Mouse (Mus musculus) liver, embryonic 12.5 days (tissue): ENCODE results near the gene Smtnl1. TPM values are rescaled to one million over a fixed set of nuclear protein-coding genes. Genes with fewer than 3 reads are reported as not detected.

ENCODE experiments used
- ATAC-seq: fragments of 200-750 bp; cut with Nextera tagmentation; 2 replicates; pipeline ENCODE4 v1.8.0; 2017; ENCODE audit warnings: moderate number of reproducible peaks, mild to moderate bottlenecking, moderate library complexity
- H3K27ac ChIP-seq: fragments of 300-500 bp; sonication (generic); 2 replicates; pipeline ENCODE4 v1.5.1; 2016; ENCODE audit warnings: mild to moderate bottlenecking
- H3K27me3 ChIP-seq: fragments of 300-500 bp; sonication (generic); replicated peaks from 2 replicates; pipeline ENCODE4 v1.6.1; 2016; ENCODE audit warnings: mild to moderate bottlenecking, moderate library complexity
- H3K36me3 ChIP-seq: fragments of 300-500 bp; sonication (generic); 2 replicates; pipeline ENCODE4 v1.6.1; 2016; ENCODE audit warnings: mild to moderate bottlenecking, moderate library complexity
- H3K4me1 ChIP-seq: fragments of 300-500 bp; sonication (generic); 2 replicates; pipeline ENCODE4 v1.6.1; 2016
- H3K4me2 ChIP-seq: fragments of 300-500 bp; sonication (generic); 2 replicates; pipeline ENCODE4 v1.6.1; 2016; ENCODE audit warnings: mild to moderate bottlenecking, moderate library complexity
- H3K4me3 ChIP-seq: fragments of 300-500 bp; sonication (generic); 2 replicates; pipeline ENCODE4 v1.5.1; 2016; ENCODE audit warnings: mild to moderate bottlenecking, moderate library complexity
- H3K9ac ChIP-seq: fragments of 300-500 bp; sonication (generic); 2 replicates; pipeline ENCODE4 v1.6.1; 2016; ENCODE audit warnings: mild to moderate bottlenecking, moderate library complexity
- H3K9me3 ChIP-seq: fragments of 300-500 bp; sonication (generic); replicated peaks from 2 replicates; pipeline ENCODE4 v1.6.1; 2016; ENCODE audit warnings: mild to moderate bottlenecking, moderate library complexity
- WGBS: fragments of 180-500 bp; shearing (Covaris S2); methylation state at CpG from one replicate; pipeline ENCODE4 v1.1.7; 2016; ENCODE audit not compliant: insufficient replicate concordance; 5-methylcytosine and 5-hydroxymethylcytosine counted together
- polyA plus RNA-seq: library from polyadenylated mRNA; unstranded; fragments of >200 nt; fragmentation: Nextera tagmentation; extraction: Ambion mirVana; gene quantifications from 2 replicates; pipeline ENCODE4 v1.2.1, GENCODE M21; 2016

Gene Smtnl1
- polyA plus RNA-seq, 1 experiment from 2014 or later = 0.29 TPM

DNA sequence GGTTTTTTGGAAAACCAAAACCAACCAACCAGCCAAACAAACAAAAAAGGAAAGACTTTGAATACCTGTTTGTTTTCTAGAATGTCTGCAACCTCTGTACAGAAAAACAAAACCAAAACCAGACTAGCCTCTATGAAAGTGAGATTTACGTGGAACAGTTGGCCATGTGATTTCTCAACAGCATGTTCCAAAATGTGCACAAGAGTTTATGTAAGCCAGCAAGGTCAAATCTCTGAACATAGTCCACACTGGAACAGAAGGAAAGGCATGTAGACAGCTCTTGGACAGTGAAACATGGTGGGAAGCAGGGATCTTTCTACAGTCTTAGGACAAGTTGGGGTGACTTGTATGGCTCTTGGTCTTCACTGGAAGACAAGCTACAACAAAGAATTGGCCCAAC is 60.6 kb downstream of the Smtnl1 start:
- WGBS = 68% methylated on average over 1 of the region's 1 CpGs
- H3K4me3 ChIP-seq = no peak overlapping the region
- no peak overlapping the region for H3K27ac ChIP-seq
- no peaks in the 10 kb centered on the region for H3K36me3 ChIP-seq
- H3K4me2 ChIP-seq = no peak overlapping the region
- H3K4me1 ChIP-seq = peaks cover 2% of the 10 kb centered on the region; the same call in 1 of the 2 replicates
- ATAC-seq = no peak
- no peak overlapping the region for H3K9ac ChIP-seq
- H3K27me3 ChIP-seq = peaks cover 41% of the 10 kb centered on the region; the same call in 1 of the 2 replicates
- H3K9me3 ChIP-seq = no peaks in the 10 kb centered on the region

DNA sequence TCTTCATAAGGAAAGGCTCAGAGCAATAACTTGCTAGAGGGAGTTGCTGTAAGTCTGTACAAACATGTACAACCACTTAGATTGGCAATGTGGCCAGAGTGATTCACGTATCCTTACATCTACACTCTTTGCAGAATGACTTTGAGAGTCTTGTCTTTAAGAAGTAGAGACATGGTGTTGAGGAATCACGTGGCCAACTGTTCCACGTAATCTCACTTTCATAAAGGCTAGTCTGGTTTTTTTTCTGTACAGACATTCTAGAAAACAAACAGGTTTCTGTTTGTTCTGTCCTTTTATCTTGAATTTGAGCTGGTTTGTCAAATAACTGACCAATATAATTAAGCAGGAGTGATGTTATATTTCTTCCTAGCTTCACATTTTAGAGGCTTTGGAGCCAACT is 61.1 kb downstream of the Smtnl1 start:
- no peak overlapping the region for H3K4me3 ChIP-seq
- no peak overlapping the region for H3K9ac ChIP-seq
- no peak overlapping the region for H3K27ac ChIP-seq
- peaks cover 5% of the 10 kb centered on the region; the same call in 1 of the 2 replicates for H3K4me1 ChIP-seq
- no peak for ATAC-seq
- H3K4me2 ChIP-seq = no peak overlapping the region
- H3K9me3 ChIP-seq = no peaks in the 10 kb centered on the region
- WGBS = 67% methylated on average over 3 of the region's 3 CpGs
- no peaks in the 10 kb centered on the region for H3K36me3 ChIP-seq
- H3K27me3 ChIP-seq = peaks cover 37% of the 10 kb centered on the region; the same call in 1 of the 2 replicates

Other genes starting within 250 kb of the Smtnl1 start
- gene Ctnnd1, start 171.9 kb downstream of the Smtnl1 start, polyA plus RNA-seq = 18.6 and 20.5 TPM in 2 replicates
- 0.04 and 0.10 TPM in 2 replicates for gene Btbd18, start 163.6 kb downstream of the Smtnl1 start, polyA plus RNA-seq
- gene Selenoh, start 151.9 kb downstream of the Smtnl1 start, polyA plus RNA-seq = 163 and 165 TPM in 2 replicates
- not detected in 2 replicates for gene Gm28635, start 144.6 kb downstream of the Smtnl1 start, polyA plus RNA-seq
- 27.2 and 28.1 TPM in 2 replicates for gene Med19, start 144.2 kb downstream of the Smtnl1 start, polyA plus RNA-seq
- 86.3 and 88.8 TPM in 2 replicates for gene Tmx2, start 143.5 kb downstream of the Smtnl1 start, polyA plus RNA-seq
- gene Zdhhc5, start 107.5 kb downstream of the Smtnl1 start, polyA plus RNA-seq = 28.1 and 29.3 TPM in 2 replicates
- gene Clp1, start 95.3 kb downstream of the Smtnl1 start, polyA plus RNA-seq = 57.2 and 59.8 TPM in 2 replicates
- 49.8 and 52.1 TPM in 2 replicates for gene Ypel4, start 88.6 kb downstream of the Smtnl1 start, polyA plus RNA-seq
- 3.8 and 3.9 TPM in 2 replicates for gene Gm19426, start 79.0 kb downstream of the Smtnl1 start, polyA plus RNA-seq
- gene Serping1, start 47.2 kb downstream of the Smtnl1 start, polyA plus RNA-seq = 30.8 and 32.3 TPM in 2 replicates
- 293 and 321 TPM in 2 replicates for gene Ube2l6, start 23.8 kb downstream of the Smtnl1 start, polyA plus RNA-seq
- 50.9 and 54.3 TPM in 2 replicates for gene Timm10, start 4.3 kb upstream of the Smtnl1 start, polyA plus RNA-seq
- gene Slc43a1, start 16.2 kb upstream of the Smtnl1 start, polyA plus RNA-seq = 153 and 162 TPM in 2 replicates
- 0.29 and 0.31 TPM in 2 replicates for gene Rtn4rl2, start 64.1 kb upstream of the Smtnl1 start, polyA plus RNA-seq
- gene Slc43a3, start 113.9 kb upstream of the Smtnl1 start, polyA plus RNA-seq = 127 and 128 TPM in 2 replicates
- 27.7 and 79.1 TPM in 2 replicates for gene Prg2, start 157.8 kb upstream of the Smtnl1 start, polyA plus RNA-seq
- gene Prg3, start 165.6 kb upstream of the Smtnl1 start, polyA plus RNA-seq = 3.1 and 7.1 TPM in 2 replicates
- gene Ssrp1, start 214.6 kb upstream of the Smtnl1 start, polyA plus RNA-seq = 228 and 230 TPM in 2 replicates
- 0.30 and 0.61 TPM in 2 replicates for gene P2rx3, start 214.8 kb upstream of the Smtnl1 start, polyA plus RNA-seq
- 7.9 and 8.7 TPM in 2 replicates for gene Tnks1bp1, start 225.4 kb upstream of the Smtnl1 start, polyA plus RNA-seq